Mouse (Mus musculus) left cerebral cortex, postnatal 25 days (tissue): ENCODE data around the gene Ccpg1os. TPM values are rescaled to one million over a fixed set of nuclear protein-coding genes. Genes with fewer than 3 reads are reported as not detected.

ENCODE experiments used
- DNase-seq, 2 experiments: peaks; one replicate each; pipeline ENCODE4 v3.0.0; 2022; ENCODE audit warnings: low spot score in 2 of 2, mixed read lengths in 1 of 2
- intact Hi-C: fragments of 180-260 bp; cut with DNase I; formaldehyde crosslinking; loops from one replicate; pipeline ENCODE4 v1.15.1; 2025
- total RNA-seq, 2 experiments: library from RNA; stranded (reverse); gene quantifications; 2 replicates each; pipeline ENCODE4 v1.2.3; 2021

Ccpg1os gene
- 10 to 100 TPM in 1 of 2 experiments, 1 to 10 TPM in 1; 9.0 to 10.1 TPM for total RNA-seq

- intact Hi-C loops = no loop called here
- DNase-seq = peak; percentile 98 to 99
Measured at GRCm38 (mm10) chr9:72985250-72986220, at the start of gene Ccpg1os, which contains the start of gene Ccpg1. Gene Ccpg1os, minus strand, starts transcription at chr9:72985382. Gene Ccpg1, plus strand, starts transcription at chr9:72985429.

- intact Hi-C loops = no loop called here
- no peak for DNase-seq
Measured at GRCm38 (mm10) chr9:73033406-73033805, 48.2 kb upstream of the Ccpg1os start.

DNA sequence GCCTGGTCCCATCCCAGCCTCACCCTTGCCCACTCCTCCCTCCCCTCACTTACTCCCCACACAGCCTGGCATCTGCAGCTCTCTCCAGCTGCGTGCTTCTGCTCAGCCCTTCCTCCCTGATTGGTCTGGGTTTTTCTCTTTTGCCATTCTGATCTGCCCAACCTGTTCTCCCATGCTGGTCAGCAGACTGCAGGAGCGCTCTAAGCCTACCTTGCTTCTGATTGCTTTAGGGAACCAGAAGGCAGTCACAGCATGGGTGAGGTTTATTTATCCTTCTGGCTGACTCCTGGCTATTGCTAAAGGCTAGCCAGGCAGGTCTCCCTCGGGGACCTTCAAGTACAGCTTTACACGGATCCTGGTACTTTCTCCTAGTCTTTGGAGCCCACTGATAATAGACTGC is 46.2 kb upstream of the Ccpg1os start:
- no peak for DNase-seq

DNA sequence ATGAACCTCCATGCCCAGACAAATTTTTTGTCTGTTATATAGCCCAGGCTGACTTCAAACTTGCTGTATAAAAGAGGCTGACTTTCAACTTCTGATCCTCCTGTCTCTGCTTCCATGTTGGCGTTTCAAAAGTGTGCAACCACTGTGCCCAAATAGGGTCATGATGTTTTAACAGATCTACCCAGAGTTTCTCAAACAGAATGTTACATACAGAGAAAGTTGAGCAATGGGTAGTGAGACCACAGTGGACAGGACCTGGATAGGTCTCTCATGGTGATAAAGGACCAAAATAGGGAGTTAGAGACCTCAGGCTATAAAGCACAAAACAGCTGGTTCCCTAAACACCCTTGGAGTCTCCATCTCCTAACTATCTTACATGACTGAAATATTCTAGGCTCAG is 45.3 kb upstream of the Ccpg1os start:
- DNase-seq = no peak
- intact Hi-C loops = no loop called here

More for the DNA sequence above, 46.2 kb upstream of the Ccpg1os start:
- intact Hi-C loops = no loop called here

DNA sequence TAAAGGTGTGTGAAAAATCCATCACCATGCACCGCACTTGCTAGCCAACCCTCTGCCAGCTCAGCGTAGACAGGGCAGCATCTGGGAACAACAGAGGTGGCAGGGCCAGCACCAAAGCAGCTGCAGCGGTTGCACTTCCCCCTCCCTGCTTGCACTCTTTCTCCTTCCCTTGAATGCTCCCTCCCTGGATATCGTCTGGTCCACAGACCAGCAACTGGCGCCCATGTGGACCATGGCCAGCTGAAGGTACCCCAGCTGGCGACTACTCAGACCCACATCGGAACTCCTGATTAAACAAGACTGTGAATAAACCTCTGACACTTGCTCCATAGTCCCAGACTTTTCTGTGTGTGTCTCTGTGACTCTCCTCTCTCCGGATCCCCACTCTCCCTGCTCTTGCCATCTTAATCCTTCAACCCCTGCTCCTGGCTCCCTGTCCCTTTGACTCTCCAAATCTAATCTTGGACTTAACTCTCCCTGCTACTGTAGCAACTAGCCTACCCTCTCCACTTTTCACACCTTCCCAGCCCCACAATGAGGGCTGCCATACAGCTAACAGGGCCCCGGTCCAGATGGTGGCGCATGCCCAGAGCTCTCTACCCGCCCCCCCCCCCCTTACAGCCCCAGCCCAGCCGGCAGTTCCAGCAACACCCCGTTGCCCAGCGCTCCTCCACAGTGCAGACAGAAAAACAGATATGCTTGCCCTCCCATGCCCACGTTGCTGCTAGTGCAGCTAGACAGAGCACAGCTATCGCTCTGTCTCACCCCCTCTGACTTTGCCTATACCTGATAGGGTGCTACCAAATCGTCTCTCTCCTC is 40.8 kb upstream of the Ccpg1os start:
- DNase-seq = peak; percentile 17 to 55
- intact Hi-C loops = loop anchor here (5.0 kb wide), 1 partner anchor 66 kb away; no protein-coding TSS in a partner anchor

DNA sequence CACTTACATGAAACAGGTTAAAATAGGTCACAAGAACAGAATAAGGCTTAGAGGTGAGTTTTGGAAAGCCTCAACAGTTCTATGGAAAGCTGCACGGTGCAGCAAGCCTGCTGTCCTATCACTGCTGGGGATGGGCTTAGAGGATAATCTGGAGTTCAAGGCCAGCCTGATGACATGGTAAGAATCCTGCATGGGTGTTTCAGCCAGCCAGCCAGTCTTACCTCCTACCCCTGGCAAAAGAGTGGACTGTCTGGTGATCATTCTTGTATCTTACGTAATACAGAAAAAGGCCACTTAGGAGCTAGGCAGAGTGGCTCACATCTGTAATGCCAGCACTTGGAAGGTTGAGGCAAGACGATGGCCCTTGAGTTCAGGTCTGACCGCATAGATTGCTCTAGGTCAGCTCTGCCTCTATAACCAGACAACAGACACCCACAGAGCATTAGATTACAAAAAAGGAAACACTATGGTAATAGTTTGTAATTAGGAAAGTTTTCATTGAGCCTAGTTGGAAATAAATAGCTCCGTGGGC is 35.5 kb upstream of the Ccpg1os start:
- DNase-seq = no peak
- intact Hi-C loops = no loop called here

DNA sequence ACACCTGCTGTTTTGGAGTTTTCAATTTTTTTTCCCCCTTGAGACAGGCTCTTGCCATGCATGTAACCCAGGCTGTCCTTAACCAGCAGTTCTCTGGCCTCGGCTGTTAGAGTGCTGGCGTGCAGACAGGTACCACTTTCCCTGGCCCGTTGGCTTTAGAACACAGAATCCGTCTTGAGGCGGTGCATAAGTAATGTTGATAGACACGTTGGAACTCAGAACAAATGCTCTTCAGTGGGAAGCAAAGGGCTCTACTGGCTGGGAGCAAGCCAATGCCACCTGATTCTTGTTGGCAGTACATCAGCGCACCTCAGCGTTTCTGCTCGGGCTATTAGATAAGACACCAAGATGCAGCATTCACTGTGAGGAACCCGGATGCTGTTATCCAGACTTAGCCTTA is 34.7 kb upstream of the Ccpg1os start:
- DNase-seq = no peak
- intact Hi-C loops = no loop called here

DNA sequence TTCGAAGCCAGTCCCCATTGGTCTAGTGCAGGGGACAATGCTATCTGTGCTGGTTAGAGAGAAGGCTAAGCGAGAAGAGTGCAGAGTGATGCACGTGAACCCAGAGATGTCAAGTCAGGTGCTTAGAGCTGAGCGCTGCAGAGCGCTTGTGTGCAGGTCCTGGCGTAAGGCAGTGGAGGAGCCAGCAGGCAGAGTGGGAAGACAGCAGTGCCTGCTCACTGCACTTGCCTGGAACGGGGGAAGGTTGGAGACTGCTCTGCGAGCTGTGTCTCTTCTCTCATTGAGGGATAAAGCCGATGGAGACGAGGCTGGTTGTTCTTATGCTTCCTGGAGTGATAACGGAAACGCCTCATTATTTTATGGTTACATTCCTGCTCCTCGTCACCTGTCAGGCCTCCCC is 29.5 kb upstream of the Ccpg1os start:
- DNase-seq = peak in 1 of 2 experiments; percentile 19

GRCm38 (mm10) chr9:73012629-73013028 is 27.4 kb upstream of the Ccpg1os start:
- no peak for DNase-seq
- intact Hi-C loops = no loop called here

More for the DNA sequence above, 29.5 kb upstream of the Ccpg1os start:
- intact Hi-C loops = no loop called here

GRCm38 (mm10) chr9:73008384-73008783 is 23.2 kb upstream of the Ccpg1os start:
- intact Hi-C loops = no loop called here
- DNase-seq = no peak

- DNase-seq = no peak
- intact Hi-C loops = no loop called here
Measured at GRCm38 (mm10) chr9:73006175-73006574, 21.0 kb upstream of the Ccpg1os start.

DNA sequence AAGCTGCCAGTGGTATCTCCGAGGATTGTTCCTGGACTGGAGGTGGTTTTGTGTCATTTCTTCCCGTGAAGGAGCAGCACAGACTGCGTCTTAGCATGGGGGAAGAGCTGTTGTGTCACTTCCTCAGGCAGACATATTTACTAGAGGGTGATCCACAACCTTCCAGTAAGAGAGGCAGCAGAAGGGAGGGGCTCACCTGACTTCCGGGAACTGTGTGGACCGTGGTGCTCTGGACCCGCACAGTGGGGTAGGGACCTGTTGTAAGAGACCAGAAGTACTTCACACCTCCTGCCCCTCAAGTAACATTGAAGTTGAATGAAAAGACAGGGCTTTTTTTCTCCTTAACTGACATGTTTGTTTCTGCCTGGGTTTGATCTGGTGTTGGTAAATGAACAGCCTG is 19.9 kb upstream of the Ccpg1os start:
- intact Hi-C loops = no loop called here
- no peak for DNase-seq

- no peak for DNase-seq
- intact Hi-C loops = no loop called here
Measured at GRCm38 (mm10) chr9:73004076-73004475, 18.9 kb upstream of the Ccpg1os start.

- intact Hi-C loops = no loop called here
- DNase-seq = no peak
Measured at GRCm38 (mm10) chr9:73002177-73002576, 17.0 kb upstream of the Ccpg1os start.

DNA sequence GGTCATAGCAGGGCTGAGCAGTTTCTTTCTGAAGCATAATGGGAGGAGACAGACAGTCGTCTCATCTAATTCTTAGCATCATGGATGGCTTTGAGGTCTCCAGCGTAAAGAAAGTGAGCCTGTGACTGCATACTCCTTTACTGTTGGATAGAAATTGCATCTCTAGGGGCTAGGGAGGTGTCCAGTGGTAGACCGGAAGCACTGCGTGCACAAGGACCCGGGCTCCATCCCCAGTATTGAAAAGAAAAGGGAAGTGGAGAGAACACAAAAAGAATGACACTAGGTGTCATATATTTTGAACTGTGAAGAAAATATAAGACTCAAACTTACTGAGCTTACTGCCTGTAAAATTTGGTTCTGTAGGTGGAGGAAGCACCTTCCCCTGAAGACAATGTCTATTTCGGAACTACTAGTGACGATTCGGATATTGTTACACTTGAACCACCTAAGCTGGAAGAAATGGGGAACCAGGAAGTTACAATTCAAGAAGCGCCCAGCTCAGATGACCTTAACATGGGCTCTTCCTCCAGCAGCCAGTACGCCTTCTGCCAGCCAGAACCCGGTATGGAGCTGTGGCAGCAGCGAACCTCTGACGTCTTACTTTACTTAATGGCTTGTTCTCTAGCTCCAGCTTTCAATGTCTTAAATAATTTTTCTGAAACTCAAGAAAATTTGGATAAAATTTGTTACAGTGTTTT is 16.3 kb upstream of the Ccpg1os start:
- intact Hi-C loops = no loop called here
- DNase-seq = no peak

DNA sequence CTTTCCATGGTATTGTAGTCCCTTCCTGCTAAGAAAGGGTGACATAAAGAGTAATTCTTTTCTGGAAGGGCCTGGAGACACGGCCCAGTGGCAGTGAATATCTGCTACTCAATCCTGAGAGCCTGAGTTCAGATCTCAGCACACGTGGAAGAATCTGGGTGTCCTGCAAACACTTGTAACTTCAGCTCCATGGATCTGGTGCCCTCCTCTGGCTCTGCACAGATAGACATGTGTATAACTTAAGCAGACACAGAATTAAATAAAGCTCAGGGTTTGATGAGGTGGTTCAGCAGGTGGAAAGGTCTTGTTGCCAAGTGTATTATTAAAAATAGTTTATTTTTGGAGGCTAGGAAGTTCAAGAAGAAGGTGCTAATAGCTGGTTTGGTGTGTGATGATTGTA is 15.3 kb upstream of the Ccpg1os start:
- intact Hi-C loops = no loop called here
- no peak for DNase-seq

DNA sequence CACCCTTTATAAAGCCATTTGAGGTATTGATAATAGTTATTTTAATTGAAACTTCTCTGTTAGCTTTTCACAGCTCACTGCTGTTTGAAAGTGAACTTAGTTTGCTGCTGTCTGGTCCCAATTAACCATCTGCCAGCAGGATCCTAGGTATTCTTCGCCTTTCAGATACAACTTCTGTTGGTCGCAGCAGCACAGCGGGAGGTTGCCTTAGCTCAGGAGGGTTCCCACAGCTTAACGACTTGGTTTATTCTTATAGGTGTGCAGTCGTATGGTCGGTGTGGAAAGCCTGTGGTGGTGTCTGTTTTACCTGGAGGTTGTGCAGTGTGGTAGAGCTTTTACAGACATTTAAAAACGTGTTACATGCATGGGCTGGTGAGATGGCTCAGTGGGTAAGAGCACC is 11.6 kb upstream of the Ccpg1os start:
- DNase-seq = no peak
- intact Hi-C loops = no loop called here

- intact Hi-C loops = no loop called here
- DNase-seq = no peak
Measured at GRCm38 (mm10) chr9:72996167-72996566, 11.0 kb upstream of the Ccpg1os start.

DNA sequence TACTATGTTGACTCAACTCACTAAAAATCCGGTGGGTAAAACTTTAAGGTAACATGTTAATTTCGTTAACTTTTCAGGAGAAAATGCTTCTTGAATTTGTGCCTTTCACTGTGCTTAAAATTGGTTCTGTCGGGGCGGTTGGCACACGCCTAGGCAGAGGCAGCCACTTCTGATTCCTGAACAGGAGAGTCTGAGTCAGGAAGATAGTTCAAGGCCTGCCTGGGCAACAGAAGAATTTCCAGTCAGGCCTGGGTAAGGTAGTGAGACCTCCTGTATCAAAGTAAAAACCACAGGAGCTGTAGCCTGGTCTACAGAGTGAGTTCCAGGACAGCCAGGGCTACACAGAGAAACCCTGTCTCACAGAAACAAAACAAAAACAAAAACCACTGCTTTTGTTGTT is 7.4 kb upstream of the Ccpg1os start:
- no peak for DNase-seq
- intact Hi-C loops = no loop called here

GRCm38 (mm10) chr9:72991420-72991819 is 6.2 kb upstream of the Ccpg1os start:
- intact Hi-C loops = no loop called here
- DNase-seq = no peak
